Mouse (Mus musculus): ENCODE measurements around the gene Chga.

Chga gene

DNA sequence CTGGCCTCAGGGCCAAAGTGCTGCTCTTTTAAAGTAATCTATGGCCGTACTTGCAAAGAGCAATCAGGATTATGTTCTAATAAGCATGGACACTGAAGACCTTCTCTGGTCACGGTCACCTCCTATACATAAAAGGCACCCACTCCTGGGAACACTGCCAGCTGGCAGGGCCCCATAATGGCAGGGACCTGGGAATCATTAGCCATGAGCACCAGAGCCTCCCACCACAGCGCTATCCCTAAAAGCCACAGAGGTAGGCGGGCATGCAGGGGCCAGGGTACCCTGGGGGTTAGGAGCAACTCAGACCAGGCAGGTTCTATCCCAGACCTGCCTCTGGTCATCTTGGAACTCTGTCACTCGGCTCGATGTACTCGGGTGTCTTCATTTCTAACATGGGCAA lies 45.0 kb downstream of the Chga start:
- no peak for DNase-seq (ENCODE audit: low spot score in 2 of 2)

DNA sequence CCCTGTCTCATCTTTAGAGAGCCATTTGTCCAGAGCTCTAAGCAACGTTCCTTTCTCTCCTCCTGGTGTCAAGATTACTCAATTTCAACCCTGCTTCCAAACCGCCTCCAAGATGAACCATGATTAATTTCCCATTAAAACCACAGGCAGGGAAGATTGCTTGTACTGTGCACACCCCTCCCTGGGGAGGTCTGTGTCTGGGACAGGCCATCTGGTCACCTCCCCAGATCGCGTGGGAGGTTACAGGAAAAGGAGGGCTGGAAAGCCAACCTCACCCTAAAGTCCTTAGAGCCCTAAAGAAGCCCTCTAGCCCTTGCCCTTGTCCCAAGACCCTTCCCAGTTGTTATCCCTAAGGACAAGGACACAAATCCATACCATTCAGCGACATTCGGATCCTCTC lies 45.6 kb downstream of the Chga start:
- no peak for DNase-seq (ENCODE audit: low spot score in 2 of 2)

- DNase-seq (ENCODE audit: low spot score in 2 of 2), result no peak
Observed at GRCm38 (mm10) chr12:102601847-102602246, 47.1 kb downstream of the Chga start.

- no peak for DNase-seq (ENCODE audit: low spot score in 2 of 2)
Observed at GRCm38 (mm10) chr12:102602255-102603041, 47.7 kb downstream of the Chga start.

- no peak for DNase-seq (ENCODE audit: low spot score in 2 of 2)
Observed at GRCm38 (mm10) chr12:102605607-102606006, 50.8 kb downstream of the Chga start.

- DNase-seq (ENCODE audit: low spot score in 2 of 2), result no peak
Observed at GRCm38 (mm10) chr12:102607066-102607465, 52.3 kb downstream of the Chga start.

DNA sequence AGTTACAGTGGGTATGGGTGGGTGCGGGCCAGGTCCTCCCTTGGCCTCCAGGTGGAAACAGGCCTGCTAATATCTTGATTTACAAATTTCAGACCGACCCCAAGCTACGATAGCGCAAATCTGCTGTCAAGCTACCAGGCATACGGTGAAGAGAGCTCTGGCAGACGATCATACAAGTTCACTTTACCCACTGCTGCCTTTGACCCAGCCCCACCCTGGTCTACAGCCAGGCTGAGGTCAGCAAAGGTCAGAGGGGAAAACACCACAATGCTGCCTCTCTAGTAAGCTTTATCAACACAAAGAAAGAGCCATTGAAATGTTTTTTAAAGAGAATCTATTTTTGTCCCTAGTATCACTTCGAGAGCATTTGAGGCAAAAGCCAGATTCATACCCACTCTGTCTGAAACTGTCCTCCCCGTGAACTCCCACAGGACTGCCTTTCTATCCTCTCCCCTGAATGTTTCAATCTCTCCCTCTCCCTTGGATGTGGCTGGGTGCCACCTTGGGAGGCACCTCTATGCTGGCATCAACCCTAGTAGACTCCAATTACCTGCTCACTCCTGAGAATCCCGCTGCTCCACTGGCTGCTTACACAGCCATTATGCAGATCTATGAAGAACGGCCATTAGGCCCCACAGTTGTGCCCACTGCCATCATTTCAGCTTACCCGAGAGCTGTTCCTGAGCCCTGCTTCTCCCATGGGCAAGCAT lies 53.2 kb downstream of the Chga start:
- no peak for DNase-seq (ENCODE audit: low spot score in 2 of 2)

DNA sequence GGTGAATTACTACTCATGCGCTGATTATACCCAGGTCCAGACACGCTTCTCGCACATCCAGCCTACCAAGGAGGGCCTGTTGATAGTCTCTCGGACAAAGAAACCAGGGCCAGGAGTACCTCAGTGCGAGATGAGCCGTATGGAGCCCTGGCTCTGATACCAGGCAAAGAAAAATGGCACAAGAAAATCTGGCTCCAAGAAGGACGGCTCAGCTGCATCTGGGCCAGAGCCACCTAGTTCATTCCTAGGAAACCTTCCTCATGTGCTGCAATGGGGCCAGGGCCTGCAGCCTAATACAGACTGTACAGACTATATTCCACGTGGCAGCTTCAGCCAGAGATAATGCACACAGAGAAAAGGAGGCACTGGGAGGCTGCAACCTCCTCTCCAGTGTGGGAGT lies 56.2 kb downstream of the Chga start:
- no peak for DNase-seq (ENCODE audit: low spot score in 2 of 2)

DNA sequence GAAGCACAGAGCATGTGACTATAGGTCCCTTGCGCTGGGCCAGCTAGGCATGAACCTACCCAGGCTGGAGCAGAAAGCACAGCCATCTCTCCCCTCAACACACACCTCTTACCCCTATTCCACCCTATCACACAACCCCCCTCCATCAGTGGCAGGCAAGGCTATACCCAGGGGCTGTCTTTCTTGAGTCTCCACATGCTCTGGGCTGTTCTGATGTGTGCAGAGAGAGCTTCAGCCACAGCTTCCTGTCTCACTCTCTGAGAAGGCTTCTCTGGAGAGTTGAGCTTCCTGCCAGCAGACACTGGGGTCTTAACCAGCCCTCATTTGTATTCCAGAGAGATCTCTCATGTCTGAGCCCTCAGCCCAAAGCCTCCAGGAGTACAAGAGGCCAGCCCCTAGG lies 57.7 kb downstream of the Chga start:
- no peak for DNase-seq (ENCODE audit: low spot score in 2 of 2)

DNA sequence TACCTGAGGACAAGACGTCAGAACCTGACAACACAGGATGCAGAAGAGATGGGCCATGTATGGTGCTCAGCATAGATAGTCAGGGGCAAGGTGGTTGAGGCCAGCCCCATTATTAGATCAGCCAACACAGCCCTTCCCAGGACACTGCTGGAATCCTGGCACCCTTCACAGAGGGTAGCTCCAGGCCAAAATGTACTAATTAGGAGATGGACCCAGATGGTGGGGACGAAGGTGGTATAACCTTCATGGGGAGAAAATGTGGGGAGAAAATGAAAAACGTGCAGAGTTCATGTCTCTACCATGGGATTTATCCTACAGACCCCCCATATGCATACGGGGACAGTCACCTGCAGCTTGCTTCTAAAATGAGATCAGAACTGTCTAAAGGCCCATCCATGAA lies 58.6 kb downstream of the Chga start:
- DNase-seq (ENCODE audit: low spot score in 2 of 2), result no peak

Measured in right cerebral cortex, postnatal 36 days (tissue).